Mouse (Mus musculus) layer of hippocampus, postnatal 10 days (tissue): ENCODE measurements at regions not wholly inside any gene's neighbourhood (a gene's known extent, or its start where the extent isn't known, plus 50 kb on each side); places are given as distances from the start of the nearest gene placed in this dataset.

Experiments used
- DNase-seq, 2 experiments: peaks; one replicate each; pipeline ENCODE4 v3.0.0; 2021; ENCODE audit warnings: low spot score in 2 of 2

- no peak for DNase-seq
Measured at GRCm38 (mm10) chr12:91997404-91997803, 148.4 kb upstream of the Sel1l start.

GRCm38 (mm10) chr12:91995545-91995944 lies 146.6 kb upstream of the Sel1l start:
- DNase-seq = no peak

- peak in 1 of 2 experiments; percentile 14 for DNase-seq
Measured at GRCm38 (mm10) chr12:91986448-91986847, 137.5 kb upstream of the Sel1l start.

- no peak for DNase-seq
Measured at GRCm38 (mm10) chr12:91980321-91980720, 131.4 kb upstream of the Sel1l start.

GRCm38 (mm10) chr12:91971045-91971444 lies 122.1 kb upstream of the Sel1l start:
- DNase-seq = no peak

- no peak for DNase-seq
Measured at GRCm38 (mm10) chr12:91965937-91966336, 117.0 kb upstream of the Sel1l start.

GRCm38 (mm10) chr12:91963239-91963638 lies 114.3 kb upstream of the Sel1l start:
- no peak for DNase-seq

GRCm38 (mm10) chr12:91958086-91958485 lies 109.1 kb upstream of the Sel1l start:
- DNase-seq = no peak

- no peak for DNase-seq
Measured at GRCm38 (mm10) chr12:91956411-91956810, 107.5 kb upstream of the Sel1l start.

GRCm38 (mm10) chr12:91948602-91949167 lies 99.7 kb upstream of the Sel1l start:
- no peak for DNase-seq

GRCm38 (mm10) chr12:91947998-91948397 lies 99.0 kb upstream of the Sel1l start:
- DNase-seq = no peak

- DNase-seq = no peak
Measured at GRCm38 (mm10) chr12:91946541-91946940, 97.6 kb upstream of the Sel1l start.

- no peak for DNase-seq
Measured at GRCm38 (mm10) chr12:91932490-91933361, 83.8 kb upstream of the Sel1l start.

- DNase-seq = no peak
Measured at GRCm38 (mm10) chr12:91931586-91931985, 82.6 kb upstream of the Sel1l start.

GRCm38 (mm10) chr12:91929386-91930054 lies 80.6 kb upstream of the Sel1l start:
- DNase-seq = no peak

GRCm38 (mm10) chr12:91927576-91927975 lies 78.6 kb upstream of the Sel1l start:
- no peak for DNase-seq

- no peak for DNase-seq
Measured at GRCm38 (mm10) chr12:91915486-91915885, 66.5 kb upstream of the Sel1l start.

GRCm38 (mm10) chr12:91910529-91910928 lies 61.6 kb upstream of the Sel1l start:
- no peak for DNase-seq
